Mouse (Mus musculus): Measurements from ENCODE around the gene Erc2.

DNA sequence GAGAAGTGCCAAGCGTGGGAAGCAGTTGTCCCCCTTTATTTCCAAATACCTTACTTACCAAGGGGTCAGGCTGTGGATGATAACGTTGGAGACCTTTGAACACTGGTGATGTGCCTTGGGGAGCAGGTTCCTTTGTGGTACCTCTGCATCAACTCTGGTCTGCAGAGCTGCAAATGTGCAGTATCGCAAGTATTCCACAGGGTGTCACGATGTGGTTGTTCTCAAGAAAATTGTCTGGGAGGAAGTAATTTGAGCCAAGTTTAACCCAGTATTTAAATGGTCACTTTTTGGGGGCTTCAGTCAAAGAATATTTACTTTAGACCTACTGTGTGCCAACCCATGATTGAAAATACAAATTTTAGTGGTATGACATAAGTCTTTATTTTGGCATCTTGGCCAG, 381.8 kb downstream of the Erc2 start:
- no peak for TF ChIP-seq MAZ (IDR thresholded peaks at IDR 0.05; ENCODE audit: low read depth, low read length)
- TF ChIP-seq ZKSCAN1 (IDR thresholded peaks at IDR 0.05; ENCODE audit: borderline replicate concordance, low read depth, low read length) = no peak

Data from CH12.LX (cell line).